Mouse (Mus musculus): ENCODE measurements around the gene Tldc2.

Tldc2 gene

DNA sequence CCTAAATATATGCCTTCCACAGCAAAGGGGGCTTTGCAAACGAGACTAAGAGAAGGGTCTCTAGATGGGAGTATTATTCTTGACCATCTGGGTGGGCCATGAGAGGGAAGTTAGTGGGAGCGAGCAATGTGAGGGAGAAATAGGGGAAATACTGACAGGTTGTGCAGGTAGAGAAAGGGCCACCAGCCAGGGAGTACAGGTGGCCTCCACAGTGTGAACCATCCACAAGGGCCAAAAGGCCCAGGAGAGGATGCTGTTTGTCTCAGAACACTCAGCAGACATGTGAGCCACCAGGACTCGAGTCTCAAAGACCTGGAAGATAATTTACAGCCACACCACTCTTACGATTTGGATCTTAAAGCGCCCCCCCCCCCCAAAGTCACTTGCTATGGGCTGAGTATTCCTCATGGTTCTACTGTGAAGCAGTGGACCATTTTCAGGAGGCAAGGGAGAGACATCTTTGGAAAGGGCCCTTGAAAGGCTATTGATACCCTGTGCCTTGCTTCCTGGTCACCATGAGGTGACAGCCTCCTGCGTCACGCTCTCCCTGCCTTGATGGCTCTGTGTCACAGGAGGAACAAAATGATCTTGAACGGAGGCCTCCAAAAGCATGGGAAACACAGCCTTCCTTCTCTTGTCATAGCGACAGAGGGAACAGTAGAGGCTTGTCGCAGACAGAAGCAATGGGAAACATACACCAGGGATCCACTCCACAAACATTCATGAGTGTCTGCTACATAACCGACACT lies 26.1 kb upstream of the Tldc2 start:
- no peak for DNase-seq (ENCODE audit: low spot score)

DNA sequence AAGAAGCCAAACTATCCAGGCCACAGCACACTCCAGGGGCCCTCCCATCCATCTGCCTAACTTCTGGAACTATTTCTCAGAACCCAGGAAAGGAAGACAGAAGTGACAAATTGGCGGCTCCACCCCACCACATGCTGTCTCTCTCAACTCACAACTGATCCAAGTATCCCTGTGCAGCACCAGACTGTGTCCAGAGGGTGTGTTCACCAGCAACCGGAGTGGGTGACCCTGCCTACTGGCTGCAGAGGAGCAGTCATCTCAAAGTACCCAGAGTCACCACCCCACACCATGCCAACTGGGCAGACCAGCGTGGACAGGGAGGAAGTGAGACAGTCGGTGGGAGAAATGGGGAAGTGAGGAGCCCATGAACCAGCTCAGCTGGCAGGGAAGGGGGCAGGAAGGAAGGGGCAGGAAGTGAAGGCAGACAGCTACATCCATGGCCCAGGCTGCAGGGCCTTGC lies 23.6 kb upstream of the Tldc2 start:
- no peak for DNase-seq (ENCODE audit: low spot score)

DNA sequence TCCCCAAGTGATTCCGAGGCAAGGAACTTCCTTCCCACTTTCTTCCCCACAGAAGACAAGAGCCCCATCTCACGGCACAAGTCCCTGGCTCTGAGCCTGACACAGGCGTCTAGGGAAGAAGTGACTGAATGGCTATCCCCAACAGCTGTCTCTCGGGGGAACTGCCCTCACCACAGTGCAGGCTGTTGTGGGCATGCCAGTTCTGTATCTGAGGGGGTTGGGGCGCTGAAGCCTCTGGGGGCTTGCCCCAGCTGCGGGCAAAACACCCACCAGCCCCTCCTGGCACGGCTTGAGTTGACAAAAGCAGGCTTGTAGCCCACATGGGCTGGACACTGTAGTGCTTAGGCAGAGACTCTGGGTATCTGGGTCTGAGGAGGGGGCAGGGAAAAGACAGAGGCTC lies 22.7 kb upstream of the Tldc2 start:
- no peak for DNase-seq (ENCODE audit: low spot score)

DNA sequence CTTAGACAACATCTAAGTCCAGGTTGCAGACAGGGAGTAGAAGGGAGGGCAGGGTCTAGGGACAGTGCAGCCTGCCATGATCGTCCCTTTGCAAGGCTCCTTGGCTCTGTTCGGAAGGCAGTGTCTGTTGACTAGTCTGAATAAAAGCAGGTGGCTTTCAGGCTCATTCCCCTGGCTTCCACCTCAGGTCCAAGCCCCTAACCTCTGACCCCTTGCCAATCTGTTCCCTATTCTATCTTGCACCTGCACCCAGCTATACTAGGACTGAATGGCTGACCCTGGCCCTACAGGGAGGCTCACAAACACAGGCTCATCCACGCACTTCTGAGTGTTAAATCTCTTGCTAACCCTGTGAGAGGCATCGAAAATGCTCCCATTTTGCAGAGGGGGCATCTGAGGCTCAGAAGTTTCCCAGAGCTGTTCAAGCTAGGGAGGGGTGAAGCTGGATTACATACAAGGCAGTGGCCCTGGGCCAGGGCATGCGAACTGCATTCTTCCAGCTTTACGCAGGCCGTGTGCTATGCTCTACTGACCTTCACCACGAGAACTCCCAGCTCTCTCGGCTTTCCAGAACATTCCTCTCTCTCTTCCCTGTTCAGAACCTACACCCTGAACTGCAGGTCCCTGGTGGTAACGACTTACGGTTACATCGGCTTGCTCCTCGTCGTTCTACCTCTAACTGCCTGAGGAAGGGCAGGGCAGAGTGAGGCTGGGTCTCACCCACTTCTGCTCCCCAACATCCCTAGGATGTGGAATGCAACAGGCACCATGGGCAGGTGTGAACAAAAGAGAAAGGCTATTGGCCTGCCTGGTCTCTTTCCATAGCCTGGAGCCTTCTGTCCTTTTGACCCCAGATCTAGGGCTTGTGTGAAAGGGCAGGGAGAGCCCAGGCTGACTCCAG lies 21.6 kb upstream of the Tldc2 start:
- no peak for DNase-seq (ENCODE audit: low spot score)

DNA sequence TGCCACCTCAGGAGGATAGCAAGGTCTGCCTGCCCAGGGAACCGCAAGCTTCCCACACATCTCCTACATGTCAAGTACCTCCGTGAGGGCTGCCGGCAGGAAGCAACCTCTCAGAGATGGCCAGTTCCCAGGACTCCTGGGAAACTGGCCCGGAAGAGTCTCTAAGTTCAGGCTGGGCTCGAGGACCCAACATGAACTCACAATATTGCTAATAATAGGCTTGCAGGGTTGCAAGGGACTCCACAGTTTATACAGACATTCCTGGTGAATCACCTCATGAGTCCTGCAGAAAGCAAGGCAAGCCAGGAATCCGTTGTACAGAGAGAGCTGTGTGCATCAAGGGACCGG lies 21.0 kb upstream of the Tldc2 start:
- no peak for DNase-seq (ENCODE audit: low spot score)

DNA sequence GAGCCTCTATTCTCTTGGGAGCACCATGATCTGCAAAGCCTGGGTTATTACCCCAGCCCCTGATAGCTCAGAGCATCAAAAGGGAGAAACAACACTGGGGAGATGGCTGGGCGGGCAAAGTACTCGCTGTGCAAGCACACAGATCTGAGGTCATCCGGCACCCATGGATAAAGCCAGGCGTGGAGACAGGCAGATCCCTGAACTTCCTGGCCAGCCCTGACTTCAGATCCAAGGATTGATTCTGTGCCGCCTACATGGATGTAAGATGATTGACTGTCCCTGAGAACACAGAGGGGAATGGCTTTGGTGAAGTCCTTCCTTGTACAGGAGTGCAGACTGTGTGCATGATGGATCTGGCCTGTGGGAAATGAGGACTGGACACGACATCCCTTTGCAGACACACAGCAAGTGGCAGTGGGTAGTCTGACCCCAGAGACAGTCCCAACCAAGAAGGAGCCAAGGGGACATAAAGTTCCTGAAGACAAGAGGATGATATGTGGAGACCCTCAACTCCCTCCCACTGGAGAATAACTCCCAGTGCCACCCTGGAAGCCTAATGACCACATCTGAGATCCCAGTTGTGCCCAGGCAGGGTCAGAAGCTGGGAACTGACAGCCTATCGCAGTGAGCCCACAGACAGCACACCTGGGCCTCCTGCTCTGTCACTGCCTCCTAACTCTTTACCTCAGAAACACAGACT lies 20.0 kb upstream of the Tldc2 start:
- no peak for DNase-seq (ENCODE audit: low spot score)

DNA sequence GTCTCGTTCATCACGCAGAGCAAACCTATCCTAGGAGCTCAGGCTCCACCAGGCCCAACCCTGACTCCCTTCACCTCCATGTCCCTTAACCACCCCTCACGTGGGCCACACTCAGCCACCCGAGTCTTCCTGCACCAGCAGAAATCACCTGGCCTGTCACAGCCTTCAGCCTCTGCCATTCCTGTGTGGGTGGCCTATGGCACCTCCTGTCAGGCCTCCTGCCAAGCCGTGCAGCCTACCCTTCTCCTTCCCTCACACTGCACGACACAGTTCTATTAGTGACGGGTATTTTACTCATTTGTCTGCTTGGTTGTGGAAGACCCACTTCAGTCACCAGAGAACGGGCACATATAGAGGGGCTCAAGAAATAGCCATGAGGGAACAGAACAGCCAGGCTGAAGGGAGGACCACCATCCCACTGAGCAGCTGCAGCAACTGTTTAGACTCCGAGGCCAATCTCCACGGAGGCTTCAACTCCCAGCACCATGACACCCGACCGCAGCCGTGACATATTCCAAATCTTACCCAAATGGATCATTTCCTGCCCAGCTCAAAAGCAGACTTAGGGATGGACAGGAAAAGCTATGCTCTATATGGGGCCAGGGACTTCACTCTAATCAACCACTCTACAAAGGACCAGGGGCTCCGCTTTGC lies 18.0 kb upstream of the Tldc2 start:
- DNase-seq (ENCODE audit: low spot score), result no peak

DNA sequence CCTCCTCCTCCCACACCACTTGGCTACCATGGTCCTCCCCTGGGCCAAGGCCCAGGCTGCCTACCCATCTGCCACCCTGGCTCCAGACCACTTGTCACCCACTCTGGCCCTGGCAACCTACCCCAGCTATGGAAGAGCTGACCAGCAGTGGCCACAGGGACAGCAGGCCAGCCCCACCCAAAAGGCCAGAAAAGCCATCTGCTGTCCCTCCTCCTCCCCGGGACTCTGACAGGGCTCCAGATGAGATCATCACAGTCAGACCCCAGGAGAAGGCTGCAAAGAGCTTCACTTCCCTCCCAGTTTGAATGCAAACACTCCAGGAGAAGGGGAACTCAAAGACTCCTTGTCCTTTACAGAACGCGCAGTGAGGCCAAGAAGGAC lies 17.5 kb upstream of the Tldc2 start:
- DNase-seq (ENCODE audit: low spot score), result no peak

DNA sequence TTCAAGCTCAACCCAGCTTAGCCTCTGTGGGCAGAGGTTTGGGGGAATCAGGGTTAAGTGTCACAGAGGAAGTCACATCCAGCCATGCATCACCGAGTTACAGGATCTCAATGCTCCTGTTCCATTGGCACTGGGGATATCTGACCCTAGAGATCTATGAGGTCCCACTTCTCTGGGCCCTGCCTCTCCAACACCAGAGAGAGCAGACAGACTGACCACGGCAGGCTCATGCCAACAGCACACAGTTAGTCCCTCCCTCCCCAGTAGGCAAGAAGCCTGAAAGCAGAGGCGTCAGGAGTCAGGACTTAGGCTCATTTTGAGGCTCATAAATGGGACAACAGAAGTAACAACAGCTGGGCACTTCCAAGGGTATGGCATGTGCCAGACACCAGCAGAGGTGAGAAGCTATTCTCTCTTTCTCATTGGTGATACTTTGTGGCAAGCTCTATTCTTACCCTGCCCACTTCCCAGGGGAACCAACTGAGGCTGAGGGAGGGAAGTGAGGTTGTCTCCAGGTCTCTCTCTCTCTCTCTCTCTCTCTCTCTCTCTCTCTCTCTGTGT lies 17.0 kb upstream of the Tldc2 start:
- no peak for DNase-seq (ENCODE audit: low spot score)

DNA sequence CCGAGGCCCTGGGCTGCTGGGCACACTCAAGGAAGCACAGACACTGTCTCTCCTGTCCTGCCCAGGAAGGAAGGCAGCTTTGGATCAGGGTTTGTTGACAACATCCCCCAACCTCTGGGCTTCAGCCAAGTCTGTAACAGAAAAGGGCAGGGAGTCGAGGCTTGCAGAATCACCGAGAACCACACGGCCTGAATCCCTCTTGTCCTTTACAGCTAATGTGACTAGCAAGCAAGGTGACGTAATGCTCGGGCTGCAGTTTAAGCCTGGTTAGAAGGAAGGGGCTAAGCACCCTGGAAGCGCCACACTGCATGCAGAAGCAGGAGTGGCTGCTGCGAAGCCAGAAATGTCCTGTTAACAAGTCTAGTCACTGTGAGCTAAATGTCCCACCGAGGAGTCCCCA lies 16.5 kb upstream of the Tldc2 start:
- DNase-seq (ENCODE audit: low spot score), result no peak

DNA sequence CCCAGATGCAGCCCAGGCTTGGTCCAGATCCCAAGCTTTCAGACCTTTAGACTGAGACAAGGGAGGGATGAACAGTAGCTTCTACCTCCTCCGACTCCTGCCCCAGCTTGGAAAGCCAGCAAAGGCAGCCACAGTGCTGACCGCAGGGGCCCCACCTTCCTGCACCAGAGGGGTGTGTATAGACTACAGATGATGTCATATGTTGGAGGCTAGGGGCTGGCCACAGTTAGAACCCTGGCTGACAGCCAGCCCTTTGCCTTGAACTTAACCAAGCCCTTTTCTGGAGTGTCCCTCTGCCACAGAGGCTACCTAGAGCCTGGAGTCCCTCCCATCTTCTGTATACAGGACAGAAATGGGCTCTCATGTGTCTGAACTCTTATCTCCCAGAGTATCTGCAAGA lies 15.3 kb upstream of the Tldc2 start:
- peak; percentile 50 for DNase-seq (ENCODE audit: low spot score)

DNA sequence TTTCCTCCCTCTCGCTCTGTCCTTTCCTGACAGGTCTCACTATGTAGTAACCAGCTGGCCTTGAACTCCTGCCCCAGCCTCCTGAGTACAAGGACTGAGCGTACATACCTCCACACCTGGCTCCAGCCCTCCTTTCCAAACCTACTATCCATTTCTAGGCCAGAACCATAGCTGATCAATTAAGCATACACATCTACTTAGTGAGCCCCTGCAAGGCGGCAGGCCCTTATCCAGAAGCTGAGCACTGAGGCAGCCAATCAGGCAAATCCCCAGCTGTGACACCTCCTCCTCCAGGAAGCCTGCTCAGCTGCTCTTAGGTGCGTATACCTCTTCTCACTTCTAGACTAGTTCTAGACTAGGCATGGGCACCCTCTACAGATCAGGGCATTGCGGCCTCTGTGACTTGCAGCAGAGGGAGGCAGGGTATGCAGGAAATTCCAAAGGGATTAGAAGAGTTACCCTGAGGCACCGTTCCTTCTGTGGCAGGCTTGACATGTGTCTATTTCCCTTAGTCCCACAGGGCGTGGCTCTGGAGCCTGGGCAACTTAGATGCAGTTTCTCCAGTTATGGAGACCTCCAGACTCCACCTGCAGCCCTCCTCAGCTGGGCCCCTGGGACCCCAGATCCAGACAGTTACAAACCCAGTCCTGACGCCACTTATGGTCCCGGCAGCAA lies 14.4 kb upstream of the Tldc2 start:
- DNase-seq (ENCODE audit: low spot score), result no peak

DNA sequence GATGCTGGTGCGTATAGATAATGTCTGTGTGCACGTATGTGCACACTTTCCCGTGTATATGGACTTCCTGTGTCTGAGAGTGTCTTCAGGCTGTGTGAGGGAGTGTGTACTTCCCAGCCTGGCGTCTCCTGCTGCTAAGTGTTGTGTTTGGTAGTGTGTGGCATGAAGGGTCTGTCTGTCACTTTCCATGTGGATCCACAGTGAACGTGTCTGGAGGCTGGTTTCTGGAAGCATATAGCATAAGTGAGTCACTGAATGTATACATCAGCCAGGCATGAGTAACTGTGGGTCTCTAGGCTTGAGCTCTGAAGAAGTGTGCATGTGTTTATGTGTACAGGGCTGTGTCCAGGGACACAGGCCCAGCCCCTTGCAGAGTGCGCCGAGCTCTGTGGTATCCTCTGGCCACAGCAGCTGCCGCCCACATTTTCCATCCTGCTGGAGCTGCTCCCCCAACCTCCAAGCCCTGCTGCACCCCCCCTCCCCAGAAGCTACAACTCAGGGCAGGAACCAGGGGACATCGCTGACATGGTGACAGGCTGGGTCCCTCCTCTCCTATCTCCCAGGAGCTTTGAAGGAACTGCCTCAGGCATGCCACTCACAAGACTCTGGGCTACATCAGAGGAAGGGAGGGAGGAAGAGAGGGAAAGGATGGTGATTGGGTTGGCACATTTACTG lies 13.3 kb upstream of the Tldc2 start:
- DNase-seq (ENCODE audit: low spot score), result no peak

DNA sequence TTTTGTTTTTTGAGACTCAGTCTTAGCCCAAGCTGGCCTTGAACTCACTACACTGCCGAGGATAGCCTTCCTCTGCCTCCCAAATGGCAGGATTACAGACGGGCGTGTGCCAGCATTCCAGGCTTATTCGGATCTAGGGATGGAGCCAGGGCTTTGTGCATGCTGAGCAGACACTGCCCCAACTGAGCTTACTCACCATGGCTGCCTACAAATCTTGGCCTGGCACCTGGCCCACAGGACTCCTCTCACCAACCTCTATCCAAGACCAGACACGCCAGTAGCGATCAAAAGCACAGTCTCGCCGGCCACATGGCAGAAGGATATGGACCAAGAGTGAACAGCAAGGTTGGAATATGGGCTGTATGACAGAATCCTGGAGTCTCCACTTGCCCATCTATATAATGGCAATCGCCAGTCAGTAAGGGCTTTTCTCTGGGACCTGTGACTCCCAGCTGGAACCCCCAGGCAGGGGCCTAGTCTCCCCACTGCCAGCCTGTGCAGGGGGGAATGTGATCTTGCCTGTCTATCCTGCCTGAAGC lies 12.6 kb upstream of the Tldc2 start:
- no peak for DNase-seq (ENCODE audit: low spot score)

DNA sequence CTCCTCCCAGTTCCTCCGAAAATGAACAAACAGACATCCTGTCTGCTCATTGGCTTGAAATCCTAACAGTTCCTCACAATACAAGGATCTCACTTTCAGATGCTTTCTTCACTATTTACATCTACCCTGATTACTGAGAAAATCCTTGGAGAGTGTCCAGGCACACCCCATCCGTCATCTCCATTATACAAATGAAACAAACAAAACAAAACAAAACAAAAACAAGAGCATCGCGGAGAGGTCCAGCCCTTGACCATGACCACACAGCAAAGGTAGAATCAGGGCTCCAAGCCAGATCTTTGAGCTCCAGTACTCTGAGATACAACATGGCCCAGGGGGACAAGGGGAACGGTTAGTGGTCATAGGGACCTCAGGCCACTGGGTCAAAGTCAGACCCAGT lies 12.1 kb upstream of the Tldc2 start:
- DNase-seq (ENCODE audit: low spot score), result no peak

DNA sequence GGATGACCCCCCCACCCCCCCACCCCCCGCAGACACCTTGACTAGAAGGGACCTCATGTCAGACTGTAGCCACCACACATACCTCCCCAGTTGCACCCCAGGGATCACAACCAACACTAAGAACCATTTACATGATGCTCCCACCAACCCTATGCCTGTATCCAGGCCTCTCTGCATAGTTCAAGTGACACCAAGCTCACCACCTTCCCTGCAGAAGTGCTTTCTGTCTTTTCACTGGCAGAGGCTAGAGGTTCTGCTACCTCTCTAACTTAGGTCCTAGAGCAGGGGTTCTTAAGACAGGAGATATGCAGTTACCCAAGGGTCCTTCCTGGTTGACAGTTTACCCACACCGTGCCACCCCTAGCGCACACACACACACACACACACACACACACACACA lies 11.6 kb upstream of the Tldc2 start:
- DNase-seq (ENCODE audit: low spot score), result no peak

DNA sequence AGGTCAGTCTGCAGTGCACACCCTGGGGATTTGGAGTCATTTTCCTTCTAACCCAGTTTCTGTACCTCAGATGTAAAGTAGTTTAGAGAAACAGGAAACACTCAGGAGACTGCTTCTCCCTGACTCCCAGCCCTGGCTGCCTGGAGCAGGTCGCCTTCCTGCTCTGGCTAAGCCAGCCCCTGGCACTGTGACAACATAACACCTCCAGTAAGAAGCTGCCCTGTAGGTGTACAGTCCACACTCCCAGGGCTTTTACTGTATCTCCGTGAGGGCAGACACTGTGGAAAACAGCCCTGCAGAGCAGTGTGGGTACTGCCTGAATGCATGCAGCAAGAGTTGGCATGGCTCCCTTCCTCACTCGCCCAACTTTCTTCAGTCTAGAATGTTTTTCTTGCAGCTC lies 11.2 kb upstream of the Tldc2 start:
- no peak for DNase-seq (ENCODE audit: low spot score)

DNA sequence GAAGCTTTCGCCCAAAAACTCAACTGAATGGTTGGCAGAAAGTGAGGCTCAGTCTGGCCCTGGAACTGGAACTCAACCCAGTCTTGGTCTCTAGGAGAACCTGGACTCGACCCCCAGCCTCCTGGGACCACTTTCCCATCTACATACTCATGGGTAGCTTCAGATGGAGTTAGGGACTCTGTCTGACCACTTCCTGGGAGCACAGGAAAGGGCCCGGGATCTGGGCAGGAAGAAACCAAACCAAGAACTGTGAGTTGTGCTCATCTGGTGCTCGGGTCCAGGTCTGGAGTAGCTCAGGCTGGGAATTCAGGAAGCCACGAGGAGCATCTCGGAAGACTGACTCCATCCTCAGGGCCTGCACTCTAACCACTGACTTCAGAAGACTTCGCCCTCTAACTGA lies 10.3 kb upstream of the Tldc2 start:
- DNase-seq (ENCODE audit: low spot score), result no peak

DNA sequence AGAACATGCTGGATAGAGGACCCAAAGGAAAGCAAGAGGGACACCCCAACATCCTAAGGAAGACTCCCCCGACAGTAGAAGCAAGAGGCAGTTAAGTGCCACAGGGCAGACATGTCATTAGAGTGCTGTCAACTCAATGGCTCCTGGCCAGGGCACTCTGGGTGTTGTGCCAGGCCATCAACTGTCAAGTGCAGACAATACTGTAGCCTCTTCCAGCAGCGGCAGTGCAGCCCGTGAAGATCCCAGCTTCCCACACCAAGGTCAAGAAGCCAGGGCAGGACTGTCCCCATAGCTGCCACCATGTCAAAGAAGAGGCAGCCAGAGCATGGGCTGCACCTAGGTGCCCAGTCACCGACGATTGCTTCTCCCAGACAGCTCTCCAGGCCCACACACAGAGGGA lies 9.7 kb upstream of the Tldc2 start:
- DNase-seq (ENCODE audit: low spot score), result no peak

DNA sequence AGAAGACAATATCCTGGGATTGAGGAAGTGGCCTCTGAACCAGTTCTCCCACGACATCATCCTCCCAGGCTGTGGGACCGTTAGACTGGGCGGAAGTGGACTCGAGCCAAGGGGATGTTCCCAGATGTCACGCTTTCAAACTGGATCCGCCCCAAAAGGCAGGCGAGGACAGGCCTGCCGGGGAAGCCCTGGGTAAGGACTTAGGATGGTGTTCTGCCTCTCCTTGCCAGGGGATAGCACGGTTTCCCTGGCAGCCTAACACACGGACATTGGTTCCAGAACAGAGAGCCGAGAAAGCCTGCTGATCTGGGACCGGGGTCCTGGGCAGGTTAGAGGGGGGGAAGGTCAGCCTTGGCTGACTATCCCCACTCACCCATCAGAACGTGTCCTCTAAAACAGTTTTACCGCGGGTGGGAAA lies 9.2 kb upstream of the Tldc2 start:
- DNase-seq (ENCODE audit: low spot score), result no peak

Measured in T-cell, adult 2 months (primary cell).